ENCODE assay signal across 8 mouse cellular contexts in genomic region chr19:36925671-36926552, GRCm38 (mm10). TPM values are rescaled to one million over a fixed set of nuclear protein-coding genes. Genes with fewer than 3 reads are reported as not detected.
DNase-seq lines count a peak whose midpoint lies in the region; ATAC-seq and TF ChIP-seq lines count a peak whose summit lies in the region.

Gene Btaf1 (plus strand): TSS chr19:36926079.

- peaks cover 14% of the 10 kb centered on the region for H3K4me1 ChIP-seq in heart, embryonic 12.5 days (replicated peaks)
- peaks cover 11 to 21% of the 10 kb centered on the region in 2 experiments for H3K4me1 ChIP-seq in liver, embryonic 14.5 days (replicated peaks; ENCODE audit: control insufficient read depth in 2 of 2, insufficient read depth in 2 of 2, low read length in 1 of 2)
- H3K4me1 ChIP-seq in neural tube, embryonic 12.5 days: peaks cover 9% of the 10 kb centered on the region

- H3K9ac ChIP-seq in heart, embryonic 12.5 days: peak within 1 kb of the TSS; percentile 95
- peak within 1 kb of the TSS; percentile 89 for H3K9ac ChIP-seq in liver, embryonic 14.5 days (replicated peaks)
- H3K9ac ChIP-seq in neural tube, embryonic 12.5 days: peak within 1 kb of the TSS; percentile 91

- under 1% methylated on average over 97 of the region's 98 CpGs for WGBS in heart, embryonic 12.5 days
- WGBS in liver, embryonic 14.5 days (ENCODE audit: insufficient replicate concordance): under 1% methylated on average over 95 of the region's 98 CpGs
- under 1% methylated on average over 96 of the region's 98 CpGs for WGBS in neural tube, embryonic 12.5 days

- no peaks in the 10 kb centered on the region for H3K9me3 ChIP-seq in heart, embryonic 12.5 days (replicated peaks)
- no peaks in the 10 kb centered on the region for H3K9me3 ChIP-seq in liver, embryonic 14.5 days (ENCODE audit: control insufficient read depth, low read length)
- H3K9me3 ChIP-seq in neural tube, embryonic 12.5 days: no peaks in the 10 kb centered on the region

- H3K27me3 ChIP-seq in heart, embryonic 12.5 days (replicated peaks): no peaks in the 10 kb centered on the region
- no peaks in the 10 kb centered on the region for H3K27me3 ChIP-seq in liver, embryonic 14.5 days (ENCODE audit: control insufficient read depth, insufficient read depth, low read length)
- H3K27me3 ChIP-seq in neural tube, embryonic 12.5 days (replicated peaks): no peaks in the 10 kb centered on the region

- no peaks in the 10 kb centered on the region for H3K36me3 ChIP-seq in heart, embryonic 12.5 days
- peaks cover 3% of the 10 kb centered on the region; the same call in 1 of the 2 replicates for H3K36me3 ChIP-seq in liver, embryonic 14.5 days (replicated peaks; ENCODE audit: control insufficient read depth, insufficient read depth, low read depth)
- no peaks in the 10 kb centered on the region for H3K36me3 ChIP-seq in neural tube, embryonic 12.5 days

- peak; percentile 94 for DNase-seq in CD4-positive, CD25-positive, alpha-beta regulatory T cell, adult 2 months (ENCODE audit: low read depth, low spot score)
- DNase-seq in brain, embryonic 18.5 days (ENCODE audit: low read depth, low spot score): peak; percentile 79
- DNase-seq in kidney, postnatal 10 days: peak; percentile 91
- DNase-seq in liver, embryonic 14.5 days (ENCODE audit: low read depth in 3 of 3, low spot score in 3 of 3): peak; percentile 76 to 85 (median 76)
- DNase-seq in telencephalon, adult 2 months (ENCODE audit: low read depth, low spot score): peak; percentile 87

- peak within 1 kb of the TSS; percentile 78 for H3K4me2 ChIP-seq in heart, embryonic 12.5 days
- peak within 1 kb of the TSS; percentile 85 for H3K4me2 ChIP-seq in liver, embryonic 14.5 days (ENCODE audit: low read depth)
- peak within 1 kb of the TSS; percentile 70 for H3K4me2 ChIP-seq in neural tube, embryonic 12.5 days (replicated peaks)

- TF ChIP-seq CTCF in liver, embryonic 14.5 days (IDR thresholded peaks at IDR 0.05; ENCODE audit: low read depth): 0 out of 2 replicates have a peak, but pooled peaks have one; percentile 3

- H3K4me3 ChIP-seq in heart, embryonic 12.5 days: peak within 1 kb of the TSS; percentile 95
- peak within 1 kb of the TSS; percentile 82 to 96 for H3K4me3 ChIP-seq in liver, embryonic 14.5 days (ENCODE audit: insufficient read depth in 1 of 2, low read depth in 2 of 2, low read length in 2 of 2)
- peak within 1 kb of the TSS; percentile 91 for H3K4me3 ChIP-seq in neural tube, embryonic 12.5 days

- TF ChIP-seq EP300 in liver, embryonic 14.5 days (IDR thresholded peaks at IDR 0.05; ENCODE audit: low read depth): no peak

- peak within 1 kb of the TSS; percentile 97 for H3K27ac ChIP-seq in heart, embryonic 12.5 days (ENCODE audit: poor library complexity, severe bottlenecking)
- H3K27ac ChIP-seq in liver, embryonic 14.5 days: peak within 1 kb of the TSS; percentile 92
- peak within 1 kb of the TSS; percentile 80 for H3K27ac ChIP-seq in neural tube, embryonic 12.5 days

- ATAC-seq in erythroid progenitor cell, adult 5-6 weeks (replicated peaks; ENCODE audit: low FRiP score, poor library complexity, severe bottlenecking): peak; percentile 78
- peak; percentile 96 for ATAC-seq in heart, embryonic 12.5 days (ENCODE audit: insufficient number of reproducible peaks, low FRiP score)
- ATAC-seq in liver, embryonic 14.5 days (ENCODE audit: insufficient read depth): peak; percentile 95
- peak; percentile 97 for ATAC-seq in neural tube, embryonic 12.5 days (ENCODE audit: low FRiP score, low read depth)

RNA-seq across cellular contexts. Expression of gene Btaf1, which starts in this region (rescaled TPM):
- 90.5 and 95.2 TPM in 2 replicates for total RNA-seq in erythroid progenitor cell, adult 5-6 weeks (2015; ENCODE audit: low replicate concordance)
- total RNA-seq in erythroid progenitor cell, adult 5-6 weeks (2017; ENCODE audit: low replicate concordance): 178 and 227 TPM in 2 replicates
- 13.8 and 14.1 TPM in 2 replicates for polyA plus RNA-seq in heart, embryonic 12.5 days (2016; fragmentation: Nextera tagmentation; extraction: Ambion mirVana)
- 6.5 and 8.4 TPM in 2 replicates for polyA plus RNA-seq in liver, embryonic 14.5 days (2012; rRNA removed)
- polyA plus RNA-seq in liver, embryonic 14.5 days (2014; fragmentation: Nextera tagmentation; extraction: Ambion mirVana): 13.1 and 14.8 TPM in 2 replicates
- 15.7 and 17.3 TPM in 2 replicates for polyA plus RNA-seq in neural tube, embryonic 12.5 days (2016; fragmentation: Nextera tagmentation; extraction: Ambion mirVana)

Comparison
In these comparisons a context has a peak if more than half of its experiments do, and no peak if none do; other contexts are left out.
1. Peak in every context shown above with its lines: DNase-seq, ATAC-seq, H3K4me3 ChIP-seq and H3K27ac ChIP-seq.